Mouse (Mus musculus) megakaryocyte, embryonic 14.5 days (primary cell): Measurements from ENCODE around the gene Shc1. TPM values are rescaled to one million over a fixed set of nuclear protein-coding genes. Genes with fewer than 3 reads are reported as not detected.

Experiments used
- H3K27me3 ChIP-seq: replicated peaks from 2 replicates; pipeline ENCODE3; 2012; ENCODE audit warnings: inconsistent platforms
- H3K36me3 ChIP-seq: replicated peaks from 2 replicates; pipeline ENCODE3; 2012; ENCODE audit warnings: low read length, inconsistent platforms, mixed read lengths
- H3K4me1 ChIP-seq: 2 replicates; pipeline ENCODE4 v1.6.1; 2012; ENCODE audit warnings: inconsistent platforms
- H3K4me3 ChIP-seq: replicated peaks from 2 replicates; pipeline ENCODE3; 2012; ENCODE audit warnings: moderate library complexity, mild to moderate bottlenecking, inconsistent platforms
- H3K9me3 ChIP-seq: 2 replicates; pipeline ENCODE4 v1.6.1; 2012; ENCODE audit warnings: inconsistent platforms
- FLI1 ChIP-seq: IDR thresholded peaks from 2 replicates; pipeline ENCODE4 v1.6.1; 2012; ENCODE audit warnings: low read length, inconsistent platforms, mixed read lengths
- GATA1 ChIP-seq: IDR thresholded peaks from 3 replicates; pipeline ENCODE4 v1.6.1; 2012; ENCODE audit warnings: mixed read lengths, low read length, inconsistent platforms, borderline replicate concordance
- polyA plus RNA-seq: library from polyadenylated mRNA; stranded (reverse); fragments of >175 nt; gene quantifications from 2 replicates; pipeline ENCODE4 v1.2.3, GENCODE M21; 2012; ENCODE audit warnings: low replicate concordance; ENCODE audit not compliant: insufficient read depth

The Shc1 gene
- polyA plus RNA-seq, 1 experiment: 67.6 TPM

- Histone ChIP-seq H3K4me3 (peak overlapping the region; percentile 21), H3K9me3 (peaks cover 3% of the 10 kb centered on the region; the same call in 1 of the 2 replicates)
Observed at GRCm38 (mm10) chr3:89416158-89416557, 2.1 kb upstream of the Shc1 start.

GRCm38 (mm10) chr3:89417131-89417530, 1.1 kb upstream of the Shc1 start:
- Histone ChIP-seq H3K36me3 (peaks cover 35% of the 10 kb centered on the region), H3K4me3 (peak overlapping the region; percentile 95), H3K4me1 (peaks cover 56% of the 10 kb centered on the region)

More at GRCm38 (mm10) chr3:89416158-89416557, 2.1 kb upstream of the Shc1 start:
- Histone ChIP-seq H3K36me3 (peaks cover 29% of the 10 kb centered on the region), H3K4me1 (peaks cover 49% of the 10 kb centered on the region), H3K27me3 (no peaks in the 10 kb centered on the region)
- TF ChIP-seq GATA1 (no peak), FLI1 (no peak)

GRCm38 (mm10) chr3:89417840-89418169, 438 bp upstream of the Shc1 start:
- Histone ChIP-seq H3K4me1 (peaks cover 56% of the 10 kb centered on the region), H3K27me3 (no peaks in the 10 kb centered on the region), H3K4me3 (peak overlapping the region; percentile 95), H3K9me3 (peaks cover 3% of the 10 kb centered on the region; the same call in 1 of the 2 replicates), H3K36me3 (peaks cover 42% of the 10 kb centered on the region)
- TF ChIP-seq FLI1: no peak
- TF ChIP-seq GATA1: no peak

More at GRCm38 (mm10) chr3:89417131-89417530, 1.1 kb upstream of the Shc1 start:
- no peaks in the 10 kb centered on the region for H3K27me3 ChIP-seq
- TF ChIP-seq GATA1 (no peak), FLI1 (no peak)
- peaks cover 3% of the 10 kb centered on the region; the same call in 1 of the 2 replicates for H3K9me3 ChIP-seq

- Histone ChIP-seq H3K27me3 (no peaks in the 10 kb centered on the region), H3K4me1 (peaks cover 59% of the 10 kb centered on the region), H3K4me3 (peak overlapping the region; percentile 95), H3K36me3 (peaks cover 48% of the 10 kb centered on the region), H3K9me3 (peaks cover 3% of the 10 kb centered on the region; the same call in 1 of the 2 replicates)
- TF ChIP-seq FLI1 (no peak), GATA1 (no peak)
Observed at GRCm38 (mm10) chr3:89418861-89419250, 613 bp downstream of the Shc1 start.

- peaks cover 48% of the 10 kb centered on the region for H3K36me3 ChIP-seq
Observed at GRCm38 (mm10) chr3:89419571-89419970, 1.3 kb downstream of the Shc1 start.

GRCm38 (mm10) chr3:89419981-89420380, 1.7 kb downstream of the Shc1 start:
- Histone ChIP-seq H3K4me1 (peaks cover 67% of the 10 kb centered on the region), H3K4me3 (peak overlapping the region; percentile 95), H3K9me3 (no peaks in the 10 kb centered on the region), H3K36me3 (peaks cover 48% of the 10 kb centered on the region), H3K27me3 (no peaks in the 10 kb centered on the region)
- TF ChIP-seq GATA1 (no peak), FLI1 (no peak)

More at GRCm38 (mm10) chr3:89419571-89419970, 1.3 kb downstream of the Shc1 start:
- Histone ChIP-seq H3K9me3 (peaks cover 3% of the 10 kb centered on the region; the same call in 1 of the 2 replicates), H3K27me3 (no peaks in the 10 kb centered on the region), H3K4me1 (peaks cover 64% of the 10 kb centered on the region), H3K4me3 (peak overlapping the region; percentile 95)
- TF ChIP-seq GATA1 (no peak), FLI1 (no peak)

GRCm38 (mm10) chr3:89420421-89420820, 2.2 kb downstream of the Shc1 start:
- Histone ChIP-seq H3K27me3 (no peaks in the 10 kb centered on the region), H3K4me1 (peaks cover 67% of the 10 kb centered on the region), H3K4me3 (peak overlapping the region; percentile 91), H3K36me3 (peaks cover 49% of the 10 kb centered on the region), H3K9me3 (no peaks in the 10 kb centered on the region)
- no peak for TF ChIP-seq GATA1
- no peak for TF ChIP-seq FLI1

GRCm38 (mm10) chr3:89421002-89421774, 2.9 kb downstream of the Shc1 start:
- H3K27me3 ChIP-seq: no peaks in the 10 kb centered on the region
- TF ChIP-seq GATA1: no peak
- TF ChIP-seq FLI1: no peak
- H3K4me1 ChIP-seq: peaks cover 64% of the 10 kb centered on the region
- H3K9me3 ChIP-seq: no peaks in the 10 kb centered on the region
- H3K36me3 ChIP-seq: peaks cover 50% of the 10 kb centered on the region
- peak overlapping the region; percentile 91 for H3K4me3 ChIP-seq

GRCm38 (mm10) chr3:89421810-89422473, 3.7 kb downstream of the Shc1 start:
- H3K36me3 ChIP-seq: peaks cover 54% of the 10 kb centered on the region
- H3K27me3 ChIP-seq: no peaks in the 10 kb centered on the region
- peak overlapping the region; percentile 91 for H3K4me3 ChIP-seq
- H3K4me1 ChIP-seq: peaks cover 56% of the 10 kb centered on the region
- H3K9me3 ChIP-seq: no peaks in the 10 kb centered on the region
- TF ChIP-seq GATA1 (no peak), FLI1 (no peak)

- Histone ChIP-seq H3K4me1 (peaks cover 53% of the 10 kb centered on the region), H3K9me3 (no peaks in the 10 kb centered on the region), H3K27me3 (no peaks in the 10 kb centered on the region), H3K36me3 (peaks cover 61% of the 10 kb centered on the region), H3K4me3 (no peak overlapping the region)
- no peak for TF ChIP-seq FLI1
- no peak for TF ChIP-seq GATA1
Observed at GRCm38 (mm10) chr3:89422556-89423205, 4.4 kb downstream of the Shc1 start.
